Mouse (Mus musculus) kidney, postnatal 14 days (tissue): Measurements from ENCODE around the gene Cyp4a10.
"Not testable (repeated sequence)": the region's sequence is repeated elsewhere in the genome, so short reads cannot be mapped to it uniquely, and the experiment has no call there.

ENCODE experiments used
- DNase-seq: peaks from one replicate; pipeline ENCODE4 v3.0.0; 2022; ENCODE audit warnings: mixed read lengths

The Cyp4a10 gene

GRCm38 (mm10) chr4:115518000-115518399 is at the start of gene Cyp4a10:
Cyp4a10 (plus strand) TSS chr4:115518264.
- peak; percentile 35 for DNase-seq

- not testable (repeated sequence) for DNase-seq
These were observed 44.5 kb upstream of the Cyp4a10 start for GRCm38 (mm10) chr4:115473585-115473984.

GRCm38 (mm10) chr4:115476051-115476450 is 42.0 kb upstream of the Cyp4a10 start:
- DNase-seq, result peak; percentile 53

- DNase-seq, result no peak
These were observed 36.9 kb upstream of the Cyp4a10 start for GRCm38 (mm10) chr4:115481006-115481652.

GRCm38 (mm10) chr4:115496001-115496400 is 22.1 kb upstream of the Cyp4a10 start, which contains the start of gene Cyp4a14:
Cyp4a14 (minus strand) TSS chr4:115496142.
- peak; percentile 24 for DNase-seq

GRCm38 (mm10) chr4:115497466-115497865 is 20.6 kb upstream of the Cyp4a10 start:
- DNase-seq, result peak; percentile 57

- peak; percentile 43 for DNase-seq
These were observed 4.1 kb upstream of the Cyp4a10 start for GRCm38 (mm10) chr4:115513964-115514363.

- DNase-seq, result no peak
These were observed 1.4 kb downstream of the Cyp4a10 start for GRCm38 (mm10) chr4:115519444-115519843.

- no peak for DNase-seq
These were observed 3.7 kb downstream of the Cyp4a10 start for GRCm38 (mm10) chr4:115521766-115522165.

- DNase-seq, result no peak
These were observed 27.0 kb downstream of the Cyp4a10 start for GRCm38 (mm10) chr4:115545101-115545500.

GRCm38 (mm10) chr4:115546141-115546828 is 28.2 kb downstream of the Cyp4a10 start:
- peak; percentile 45 for DNase-seq

GRCm38 (mm10) chr4:115552726-115553125 is 34.7 kb downstream of the Cyp4a10 start:
- peak; percentile 29 for DNase-seq

GRCm38 (mm10) chr4:115555513-115555912 is 37.4 kb downstream of the Cyp4a10 start:
- DNase-seq, result peak; percentile 37

GRCm38 (mm10) chr4:115557861-115558561 is 39.9 kb downstream of the Cyp4a10 start:
- DNase-seq, result no peak

GRCm38 (mm10) chr4:115561236-115561635 is 43.2 kb downstream of the Cyp4a10 start:
- not testable (repeated sequence) for DNase-seq

- peak; percentile 56 for DNase-seq
These were observed 45.3 kb downstream of the Cyp4a10 start, which contains the start of gene Cyp4a31 for GRCm38 (mm10) chr4:115563401-115563800. Cyp4a31 (plus strand) TSS chr4:115563649.

- DNase-seq, result not testable (repeated sequence)
These were observed 46.6 kb downstream of the Cyp4a10 start for GRCm38 (mm10) chr4:115564469-115565225.

- DNase-seq, result no peak
These were observed 57.2 kb downstream of the Cyp4a10 start for GRCm38 (mm10) chr4:115575255-115575654.

GRCm38 (mm10) chr4:115575776-115576175 is 57.7 kb downstream of the Cyp4a10 start:
- no peak for DNase-seq

- no peak for DNase-seq
These were observed 65.0 kb downstream of the Cyp4a10 start for GRCm38 (mm10) chr4:115583036-115583435.
